Mouse (Mus musculus) heart, postnatal 4 days (tissue): ENCODE data around the gene Ppig. TPM values are rescaled to one million over a fixed set of nuclear protein-coding genes. Genes with fewer than 3 reads are reported as not detected.
A peak's percentile ranks its signal among the peaks of the same experiment; 100 is the strongest.
"Not testable (repeated sequence)": the region's sequence is repeated elsewhere in the genome, so short reads cannot be mapped to it uniquely, and the experiment has no call there.

ENCODE experiments used
- DNase-seq: peaks from one replicate; pipeline ENCODE4 v3.0.0; 2021
- total RNA-seq, 2 experiments: library from RNA; stranded (reverse); gene quantifications; 2 replicates each; pipeline ENCODE4 v1.2.3; 2021

Ppig gene
- 10 to 100 TPM; 56.7 to 59.9 TPM for total RNA-seq

GRCm38 (mm10) chr2:69722273-69722649 lies at the start of gene Ppig:
TSS of gene Ppig (plus strand) at chr2:69722545.
- no peak for DNase-seq

- peak; percentile 20 for DNase-seq
Observed at GRCm38 (mm10) chr2:69673723-69674122, 48.6 kb upstream of the Ppig start.

GRCm38 (mm10) chr2:69675266-69675665 lies 47.1 kb upstream of the Ppig start:
- DNase-seq, result no peak

GRCm38 (mm10) chr2:69676713-69677112 lies 45.6 kb upstream of the Ppig start:
- DNase-seq, result no peak

- not testable (repeated sequence) for DNase-seq
Observed at GRCm38 (mm10) chr2:69677215-69677614, 45.1 kb upstream of the Ppig start.

GRCm38 (mm10) chr2:69679990-69680389 lies 42.4 kb upstream of the Ppig start:
- peak; percentile 13 for DNase-seq

- no peak for DNase-seq
Observed at GRCm38 (mm10) chr2:69681931-69682330, 40.4 kb upstream of the Ppig start.

- no peak for DNase-seq
Observed at GRCm38 (mm10) chr2:69683036-69683805, 39.1 kb upstream of the Ppig start.

- DNase-seq, result no peak
Observed at GRCm38 (mm10) chr2:69684488-69684887, 37.9 kb upstream of the Ppig start.

- no peak for DNase-seq
Observed at GRCm38 (mm10) chr2:69690214-69690613, 32.1 kb upstream of the Ppig start.

GRCm38 (mm10) chr2:69690843-69691242 lies 31.5 kb upstream of the Ppig start:
- no peak for DNase-seq

GRCm38 (mm10) chr2:69693501-69693900 lies 28.8 kb upstream of the Ppig start:
- no peak for DNase-seq

- DNase-seq, result no peak
Observed at GRCm38 (mm10) chr2:69700446-69700845, 21.9 kb upstream of the Ppig start.

- no peak for DNase-seq
Observed at GRCm38 (mm10) chr2:69712171-69712570, 10.2 kb upstream of the Ppig start.

GRCm38 (mm10) chr2:69712981-69713625 lies 9.2 kb upstream of the Ppig start, which contains the start of gene Fastkd1:
TSS of gene Fastkd1 (minus strand) at chr2:69713516.
- DNase-seq, result peak; percentile 85

GRCm38 (mm10) chr2:69713626-69714014 lies 8.7 kb upstream of the Ppig start:
- DNase-seq, result no peak

- DNase-seq, result no peak
Observed at GRCm38 (mm10) chr2:69714126-69714525, 8.2 kb upstream of the Ppig start.

- DNase-seq, result no peak
Observed at GRCm38 (mm10) chr2:69716483-69716882, 5.9 kb upstream of the Ppig start.

GRCm38 (mm10) chr2:69719121-69719520 lies 3.2 kb upstream of the Ppig start:
- no peak for DNase-seq

GRCm38 (mm10) chr2:69722650-69723518 lies 539 bp downstream of the Ppig start:
- DNase-seq, result peak; percentile 93

GRCm38 (mm10) chr2:69723519-69723825 lies 1.1 kb downstream of the Ppig start:
- no peak for DNase-seq

GRCm38 (mm10) chr2:69745091-69745490 lies 22.7 kb downstream of the Ppig start:
- no peak for DNase-seq

- no peak for DNase-seq
Observed at GRCm38 (mm10) chr2:69760980-69761379, 38.6 kb downstream of the Ppig start.
